Mouse (Mus musculus): ENCODE results near the gene Mylk2. TPM values are rescaled to one million over a fixed set of nuclear protein-coding genes. Genes with fewer than 3 reads are reported as not detected.
A peak's percentile ranks its signal among the peaks of the same experiment; 100 is the strongest.

The Mylk2 gene
- total RNA-seq, 2 experiments from 2014 or later, result 0.50 to 2.9 TPM

- no peak for DNase-seq (ENCODE audit: low spot score in 2 of 2)
These were observed 2.3 kb downstream of the Mylk2 start for GRCm38 (mm10) chr2:152913471-152913870.

DNA sequence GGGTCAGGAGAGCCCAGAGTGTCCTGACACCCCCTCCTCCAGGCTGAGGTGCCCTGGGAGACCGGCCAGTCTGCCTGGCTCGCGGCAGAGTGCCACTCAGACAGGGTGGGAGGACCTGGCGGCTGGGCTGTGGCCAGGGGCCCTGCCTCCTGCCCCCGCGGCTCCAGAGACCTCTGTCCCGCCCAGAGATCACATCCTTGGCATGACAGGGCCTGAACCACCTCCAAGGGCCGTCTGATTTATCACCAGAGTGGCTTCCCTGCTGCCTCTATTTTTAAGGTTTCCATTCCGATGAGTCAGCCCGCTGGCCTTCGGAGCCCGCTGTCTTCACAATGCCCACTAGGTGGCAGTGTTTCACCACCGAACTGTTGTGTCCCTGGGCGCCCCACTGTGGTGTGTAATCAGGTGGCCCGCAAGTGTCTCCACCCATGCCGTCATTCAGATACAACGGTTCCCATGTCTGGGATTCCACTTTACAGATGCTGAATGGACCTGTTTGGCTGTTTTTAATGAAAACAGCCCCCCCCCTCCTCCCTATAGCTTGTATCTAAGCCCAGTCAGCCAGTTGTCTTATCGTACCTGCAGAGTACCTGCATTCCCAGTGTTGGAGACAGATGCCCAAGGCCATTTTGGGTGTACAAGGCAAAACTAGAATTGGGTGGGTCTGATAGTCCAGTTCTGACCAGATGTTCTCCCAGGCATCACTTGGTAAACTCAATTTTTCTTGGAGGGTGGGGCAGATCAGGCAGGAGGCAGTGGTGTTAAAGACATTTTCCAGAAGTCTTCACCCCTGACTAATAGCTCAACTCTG is 3.4 kb downstream of the Mylk2 start:
- peak; percentile 70 to 85 for DNase-seq (ENCODE audit: low spot score in 2 of 2)

DNA sequence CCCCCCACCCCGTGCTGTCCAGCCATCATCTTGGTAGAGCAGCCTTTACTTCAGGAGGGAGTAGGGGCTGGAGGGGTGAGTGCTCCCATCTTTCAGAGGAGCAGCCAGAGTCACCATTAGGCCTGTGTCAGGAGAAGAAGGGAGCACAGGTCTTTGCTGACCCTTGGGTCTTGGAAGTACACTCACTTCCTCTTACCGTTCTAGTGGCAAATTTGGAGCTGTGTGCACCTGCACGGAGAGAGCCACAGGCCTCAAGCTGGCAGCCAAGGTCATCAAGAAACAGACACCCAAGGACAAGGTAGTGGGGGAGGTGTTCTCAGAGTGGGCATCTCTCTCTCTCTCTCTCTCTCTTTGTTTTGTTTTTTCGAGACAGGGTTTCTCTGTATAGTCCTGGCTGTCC is 4.3 kb downstream of the Mylk2 start:
- DNase-seq (ENCODE audit: low spot score in 2 of 2), result no peak

DNA sequence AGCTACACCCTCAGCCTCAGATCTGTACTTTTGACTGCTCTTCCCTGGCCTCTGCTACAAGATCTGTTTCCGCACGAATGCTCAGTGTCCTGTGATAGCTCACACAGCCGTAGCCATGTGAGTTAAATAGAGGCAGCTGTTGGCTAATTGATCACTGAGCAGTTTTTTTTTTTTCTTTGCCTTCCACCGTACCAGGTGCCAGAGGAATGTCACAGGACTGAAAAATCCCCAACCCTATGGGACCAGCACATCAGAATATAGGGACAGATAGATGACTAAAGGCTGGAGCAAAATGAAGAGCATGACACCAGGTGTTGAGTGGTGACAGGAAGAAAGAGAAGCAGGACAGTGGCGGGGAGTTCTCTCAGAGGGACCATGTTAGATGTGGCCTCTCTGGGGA is 5.0 kb downstream of the Mylk2 start:
- no peak for DNase-seq (ENCODE audit: low spot score in 2 of 2)

DNA sequence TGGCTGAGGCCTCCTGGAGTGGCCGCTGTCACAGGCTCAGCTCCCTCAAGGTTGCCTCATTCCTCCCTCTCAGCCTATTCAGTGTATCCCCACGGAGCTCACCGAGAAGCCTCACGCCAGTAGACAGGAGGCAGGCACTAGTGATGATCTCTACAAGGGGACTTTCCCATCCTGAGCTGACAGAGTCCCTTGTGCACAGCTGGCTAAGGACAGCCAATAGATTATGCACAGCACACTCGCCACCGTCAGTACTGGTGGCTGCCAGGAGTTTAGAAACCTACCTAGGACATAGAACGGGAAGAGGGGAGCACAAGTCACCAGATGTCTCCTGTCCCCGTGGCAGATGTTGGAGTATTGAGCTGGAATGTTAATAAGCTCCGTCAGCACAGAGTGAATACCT is 6.5 kb downstream of the Mylk2 start:
- DNase-seq (ENCODE audit: low spot score in 2 of 2), result no peak

GRCm38 (mm10) chr2:152922376-152922775 is 11.2 kb downstream of the Mylk2 start:
- no peak for DNase-seq (ENCODE audit: low spot score in 2 of 2)

DNA sequence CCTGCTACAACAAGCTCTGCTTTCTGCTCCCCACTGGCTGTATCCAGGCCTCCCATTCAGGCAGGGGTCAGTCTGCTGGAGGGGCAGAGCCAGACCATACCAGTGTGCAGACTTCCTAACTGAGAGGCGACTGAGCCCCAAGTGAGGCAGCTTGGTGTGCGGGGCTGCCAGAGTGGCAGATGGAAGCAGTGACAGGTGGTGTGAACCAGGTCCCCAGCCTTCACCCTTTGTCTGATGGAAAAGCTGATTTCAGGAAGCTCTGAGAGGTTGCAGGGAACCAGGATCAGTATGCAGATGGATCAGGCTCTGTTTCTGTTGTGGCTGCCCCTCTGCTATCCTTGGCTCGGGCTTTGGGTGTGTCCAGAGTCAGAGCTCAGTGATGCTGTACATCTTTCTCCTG is 12.5 kb downstream of the Mylk2 start:
- DNase-seq (ENCODE audit: low spot score in 2 of 2), result no peak

DNA sequence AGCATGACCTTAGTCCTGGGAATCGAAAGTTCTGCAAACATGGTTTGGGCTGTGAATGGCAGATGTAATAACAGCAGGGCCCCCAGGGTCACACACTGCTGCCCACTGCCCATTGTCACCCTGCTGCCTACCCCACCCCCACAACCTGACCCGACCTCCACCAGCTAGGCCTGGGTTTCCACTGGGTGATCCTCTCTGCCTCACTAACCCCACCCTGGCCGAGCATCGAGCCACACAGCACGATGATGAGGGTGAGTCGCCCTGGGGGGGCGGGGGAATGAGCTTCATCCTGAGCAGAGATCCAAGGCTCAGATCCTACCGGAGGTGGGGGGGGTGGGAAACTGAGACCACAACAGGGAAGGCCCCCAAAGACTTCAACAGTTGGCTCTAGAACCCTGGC is 13.0 kb downstream of the Mylk2 start:
- DNase-seq (ENCODE audit: low spot score in 2 of 2), result no peak

- no peak for DNase-seq (ENCODE audit: low spot score in 2 of 2)
These were observed 13.4 kb downstream of the Mylk2 start for GRCm38 (mm10) chr2:152924543-152924942.

- peak in 1 of 2 experiments; percentile 55 for DNase-seq (ENCODE audit: low spot score in 2 of 2)
These were observed 14.2 kb downstream of the Mylk2 start for GRCm38 (mm10) chr2:152925189-152925872.

DNA sequence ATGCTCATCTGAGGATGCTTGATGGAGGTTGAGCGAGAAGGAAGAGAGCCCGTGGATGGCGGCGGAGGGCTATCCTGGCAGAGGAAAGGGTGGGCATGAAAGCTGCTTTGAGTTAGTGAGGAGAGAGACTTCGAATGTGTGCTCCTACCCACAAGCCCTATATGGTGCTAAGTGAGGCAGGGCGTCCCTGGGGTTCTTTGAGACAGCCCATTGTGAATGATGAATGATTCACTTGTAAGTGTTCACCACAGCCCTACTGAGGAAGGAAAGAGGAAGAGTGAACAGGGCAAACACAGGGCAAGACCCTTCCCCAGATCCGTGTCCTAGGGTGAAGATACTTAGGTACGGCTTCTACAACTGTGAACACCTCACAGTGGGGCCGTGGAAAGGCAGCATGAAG is 15.7 kb downstream of the Mylk2 start:
- DNase-seq (ENCODE audit: low spot score in 2 of 2), result no peak

DNA sequence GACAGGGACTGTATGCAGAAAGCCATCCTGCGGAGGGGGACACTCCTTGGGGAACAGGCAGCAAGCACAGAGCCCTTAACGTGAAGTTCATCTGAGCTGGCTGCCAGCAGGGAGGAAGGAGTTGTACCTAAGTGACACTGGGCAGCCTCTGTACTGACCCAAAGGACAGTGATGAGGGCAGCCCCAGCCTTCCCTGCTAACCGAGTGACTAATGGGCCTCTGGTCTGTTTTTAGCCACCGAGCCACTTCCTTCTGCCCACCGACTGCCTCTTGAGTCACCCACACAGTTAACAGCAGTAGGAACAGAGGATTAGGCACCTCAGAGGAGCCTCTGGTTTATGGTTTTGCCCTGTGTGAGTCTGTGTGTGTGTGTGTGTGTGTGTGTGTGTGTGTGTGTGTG is 16.2 kb downstream of the Mylk2 start:
- no peak for DNase-seq (ENCODE audit: low spot score in 2 of 2)

- DNase-seq (ENCODE audit: low spot score in 2 of 2), result no peak
These were observed 17.3 kb downstream of the Mylk2 start for GRCm38 (mm10) chr2:152928219-152928987.

DNA sequence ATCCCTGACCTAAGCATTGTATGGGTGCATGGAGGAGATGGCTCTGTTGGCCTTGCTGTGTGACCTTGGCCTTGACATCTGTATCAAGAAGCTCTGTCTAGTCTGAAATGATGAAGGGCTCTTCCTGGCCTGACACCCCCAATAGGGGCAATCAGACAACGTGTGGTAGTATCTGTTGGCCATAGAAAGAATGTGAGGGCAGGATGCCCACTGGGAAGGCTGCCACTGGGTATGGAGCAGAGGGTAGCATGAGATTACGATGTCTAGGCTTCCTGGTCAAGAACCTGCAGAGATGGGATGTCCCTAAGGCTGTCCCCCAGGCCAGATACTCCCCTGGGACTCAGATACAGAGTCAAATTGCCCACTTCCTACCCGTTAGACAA is 17.8 kb downstream of the Mylk2 start:
- no peak for DNase-seq (ENCODE audit: low spot score in 2 of 2)

DNA sequence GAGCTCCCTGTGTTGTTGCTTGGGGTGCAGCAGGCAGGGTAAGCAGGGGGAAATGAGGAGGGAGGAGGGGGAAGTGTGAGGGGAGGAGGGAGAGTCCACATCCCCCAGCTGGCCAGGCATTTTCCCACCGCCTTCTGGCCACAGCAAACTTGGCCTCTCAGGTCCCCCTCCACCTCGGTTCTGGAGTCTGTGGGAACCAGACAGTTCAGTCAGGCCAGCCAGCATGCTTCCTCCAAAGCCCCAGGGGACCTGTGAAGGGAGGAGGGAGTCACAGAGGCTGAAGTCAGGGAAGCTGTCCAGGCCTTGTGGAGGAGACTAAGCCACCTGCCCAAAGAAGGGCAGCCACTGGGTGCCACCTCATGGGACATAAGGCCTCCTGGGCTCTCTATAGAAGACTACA is 19.1 kb downstream of the Mylk2 start:
- no peak for DNase-seq (ENCODE audit: low spot score in 2 of 2)

DNA sequence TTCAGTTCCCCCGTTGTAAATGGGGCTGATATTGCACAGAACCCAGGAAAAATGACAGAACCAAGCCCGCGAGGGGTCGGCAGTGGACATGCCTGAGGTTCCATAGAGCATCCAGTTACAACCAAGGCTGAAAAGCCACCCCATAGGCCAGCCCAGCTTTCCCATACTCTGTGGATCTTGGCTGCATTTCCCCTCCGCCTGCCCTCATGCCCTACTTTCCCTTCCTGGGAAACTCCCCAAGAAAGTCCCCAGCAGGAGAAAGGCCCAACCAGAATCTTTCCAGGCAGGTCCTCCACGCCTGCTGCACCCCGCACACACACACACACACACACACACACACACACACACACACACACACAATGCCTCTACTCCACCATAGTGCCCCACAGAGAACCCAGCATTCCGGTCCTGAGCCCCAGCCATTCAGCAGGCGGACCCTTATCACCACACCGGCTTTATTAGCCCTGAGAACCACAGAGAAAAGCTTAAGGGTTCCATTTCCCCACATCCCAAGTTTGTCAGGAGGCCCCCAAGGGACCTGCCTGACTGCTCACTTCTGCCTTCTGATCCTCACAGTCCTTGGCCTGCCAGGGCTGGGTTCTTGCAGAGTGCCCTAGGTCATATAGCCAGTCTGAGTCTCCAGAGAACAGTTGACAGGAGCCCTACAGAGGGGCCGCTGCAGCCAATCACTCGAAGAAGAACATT is 20.5 kb downstream of the Mylk2 start:
- no peak for DNase-seq (ENCODE audit: low spot score in 2 of 2)

DNA sequence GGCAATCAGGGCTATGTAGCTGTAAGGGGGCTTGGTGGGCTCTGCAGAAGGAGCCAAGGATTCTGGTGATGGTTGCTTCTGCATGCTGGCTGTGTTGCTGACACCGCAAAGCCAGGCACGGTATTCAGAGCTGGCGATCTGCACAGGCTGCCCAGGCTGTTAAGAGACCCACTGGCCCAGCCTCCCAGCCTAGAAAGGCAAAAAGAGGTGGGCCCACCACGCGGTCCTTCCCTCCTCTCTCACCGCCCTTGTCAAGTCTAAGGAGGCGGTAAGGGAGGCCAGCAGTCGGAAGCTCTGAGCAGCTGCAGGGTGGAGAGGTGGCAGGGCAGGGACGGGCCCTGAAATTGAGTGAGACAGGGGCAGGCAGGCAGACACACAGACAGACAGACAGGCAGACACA is 21.9 kb downstream of the Mylk2 start, which contains the start of gene Foxs1:
Gene Foxs1, minus strand, starts transcription at position 161 of the 400 bp plus-strand sequence.
- no peak for DNase-seq (ENCODE audit: low spot score in 2 of 2)

DNA sequence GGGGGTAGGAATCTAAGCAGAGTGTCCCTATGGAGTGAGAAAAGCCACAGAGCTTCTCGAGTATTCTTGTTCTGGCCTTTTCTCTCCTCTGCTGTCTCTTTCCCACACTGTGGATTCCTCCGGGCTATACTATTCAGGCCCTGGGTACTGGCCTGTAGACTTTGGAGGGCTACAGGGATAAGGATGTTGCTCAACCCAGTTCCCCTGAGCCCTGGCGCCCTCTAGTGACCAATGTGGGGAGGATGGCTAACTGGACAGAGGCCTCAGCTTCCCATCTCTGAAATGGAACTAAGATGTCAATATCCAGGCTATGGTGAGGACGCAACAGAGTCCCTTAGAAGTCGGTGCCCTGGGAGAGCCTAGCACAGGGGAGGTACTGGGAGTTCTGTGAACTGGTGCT is 22.5 kb downstream of the Mylk2 start:
- DNase-seq (ENCODE audit: low spot score in 2 of 2), result no peak

- DNase-seq (ENCODE audit: low spot score in 2 of 2), result peak in 1 of 2 experiments; percentile 47
These were observed 28.7 kb downstream of the Mylk2 start for GRCm38 (mm10) chr2:152939846-152940245.

DNA sequence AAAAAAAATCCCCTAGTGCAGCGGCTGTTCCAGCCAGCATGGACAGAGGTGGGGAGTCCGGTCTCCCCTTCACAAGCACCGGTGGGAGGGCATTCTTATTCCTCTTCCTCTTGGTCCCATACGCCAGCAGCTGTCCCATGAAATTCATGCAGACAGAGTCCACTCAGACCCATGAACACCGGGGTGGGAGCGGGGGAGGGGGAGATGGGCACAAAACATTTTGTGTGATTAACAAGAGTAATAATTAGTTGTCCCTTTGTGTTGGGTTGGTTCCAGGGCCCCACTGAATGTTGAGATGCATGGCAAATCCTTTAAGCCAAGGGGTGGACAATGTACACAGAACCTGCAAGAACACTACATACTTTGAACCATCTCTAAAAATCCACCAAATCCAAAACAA is 30.0 kb downstream of the Mylk2 start:
- DNase-seq (ENCODE audit: low spot score in 2 of 2), result no peak

DNA sequence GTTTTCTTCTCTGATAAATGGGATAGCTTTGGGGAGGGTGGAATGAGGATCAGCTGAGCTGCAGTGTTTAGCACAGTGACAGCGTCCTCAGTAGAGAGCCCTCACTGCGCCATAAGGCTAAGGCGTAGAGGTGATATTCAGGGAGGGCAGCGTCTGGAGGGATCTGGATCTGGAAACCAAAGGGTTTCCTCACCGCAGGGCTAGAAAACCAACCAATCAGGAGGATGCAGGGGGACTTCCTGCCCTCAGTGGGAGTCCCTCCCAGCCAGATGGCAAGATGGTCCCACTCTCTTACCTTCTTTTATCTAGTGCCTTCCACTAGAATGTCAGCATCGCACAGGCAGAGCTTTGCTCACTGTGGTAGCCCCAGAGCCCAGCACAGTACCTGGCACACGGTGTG is 30.6 kb downstream of the Mylk2 start:
- no peak for DNase-seq (ENCODE audit: low spot score in 2 of 2)

All from adrenal gland, postnatal 4 days (tissue).